Mouse (Mus musculus): ENCODE measurements around the gene Fam172a. TPM values are rescaled to one million over a fixed set of nuclear protein-coding genes. Genes with fewer than 3 reads are reported as not detected.

The Fam172a gene
- total and polyA plus RNA-seq, 2 experiments, result 2.9 to 9.6 TPM

- TF ChIP-seq CTCF (IDR thresholded peaks at IDR 0.05; ENCODE audit: low read depth, low read length) (no peak), POLR2A (IDR thresholded peaks at IDR 0.05; ENCODE audit: extremely low read depth, insufficient read depth, low read length) (no peak)
- 15% methylated on average over 13 of the region's 13 CpGs for WGBS
- H3K27me3 ChIP-seq (ENCODE audit: control insufficient read depth, insufficient read depth, low read length), result peaks cover 16% of the 10 kb centered on the region
- no peaks in the 10 kb centered on the region for H3K79me2 ChIP-seq (ENCODE audit: control insufficient read depth, insufficient read depth, low read length)
- no peak overlapping the region for H3K9ac ChIP-seq (ENCODE audit: low read depth, low read length)
- no peaks in the 10 kb centered on the region for H3K36me3 ChIP-seq (ENCODE audit: control insufficient read depth, insufficient read depth, low read length)
- no peaks in the 10 kb centered on the region for H3K4me1 ChIP-seq (ENCODE audit: control insufficient read depth, insufficient read depth, low read length)
- no peak overlapping the region for H3K27ac ChIP-seq (replicated peaks; ENCODE audit: insufficient read depth, low read depth, low read length)
- DNase-seq (ENCODE audit: extremely low read depth, low read depth, low spot score), result no peak
- H3K4me3 ChIP-seq (ENCODE audit: insufficient read depth, low read depth, low read length), result no peak overlapping the region
Observed at GRCm38 (mm10) chr13:78210748-78211089, 508.9 kb downstream of the Fam172a start.

GRCm38 (mm10) chr13:78211231-78212010 lies 509.6 kb downstream of the Fam172a start:
- DNase-seq (ENCODE audit: extremely low read depth, low read depth, low spot score), result no peak
- 24% methylated on average over 14 of the region's 14 CpGs for WGBS
- Histone ChIP-seq H3K27ac (replicated peaks; ENCODE audit: insufficient read depth, low read depth, low read length) (no peak overlapping the region), H3K79me2 (ENCODE audit: control insufficient read depth, insufficient read depth, low read length) (no peaks in the 10 kb centered on the region), H3K9ac (ENCODE audit: low read depth, low read length) (no peak overlapping the region), H3K4me1 (ENCODE audit: control insufficient read depth, insufficient read depth, low read length) (no peaks in the 10 kb centered on the region), H3K27me3 (ENCODE audit: control insufficient read depth, insufficient read depth, low read length) (peaks cover 16% of the 10 kb centered on the region), H3K4me3 (ENCODE audit: insufficient read depth, low read depth, low read length) (no peak overlapping the region), H3K36me3 (ENCODE audit: control insufficient read depth, insufficient read depth, low read length) (no peaks in the 10 kb centered on the region)
- TF ChIP-seq CTCF (IDR thresholded peaks at IDR 0.05; ENCODE audit: low read depth, low read length), result no peak
- TF ChIP-seq POLR2A (IDR thresholded peaks at IDR 0.05; ENCODE audit: extremely low read depth, insufficient read depth, low read length), result no peak

GRCm38 (mm10) chr13:78212111-78212510 lies 510.3 kb downstream of the Fam172a start:
- no peak overlapping the region for H3K27ac ChIP-seq (replicated peaks; ENCODE audit: insufficient read depth, low read depth, low read length)
- no peak overlapping the region for H3K9ac ChIP-seq (ENCODE audit: low read depth, low read length)
- no peak for TF ChIP-seq POLR2A (IDR thresholded peaks at IDR 0.05; ENCODE audit: extremely low read depth, insufficient read depth, low read length)
- no peak for TF ChIP-seq CTCF (IDR thresholded peaks at IDR 0.05; ENCODE audit: low read depth, low read length)
- 34% methylated on average over 15 of the region's 15 CpGs for WGBS
- H3K79me2 ChIP-seq (ENCODE audit: control insufficient read depth, insufficient read depth, low read length), result no peaks in the 10 kb centered on the region
- DNase-seq (ENCODE audit: extremely low read depth, low read depth, low spot score), result no peak
- H3K27me3 ChIP-seq (ENCODE audit: control insufficient read depth, insufficient read depth, low read length), result peaks cover 16% of the 10 kb centered on the region
- no peaks in the 10 kb centered on the region for H3K4me1 ChIP-seq (ENCODE audit: control insufficient read depth, insufficient read depth, low read length)
- no peak overlapping the region for H3K4me3 ChIP-seq (ENCODE audit: insufficient read depth, low read depth, low read length)
- no peaks in the 10 kb centered on the region for H3K36me3 ChIP-seq (ENCODE audit: control insufficient read depth, insufficient read depth, low read length)

- Histone ChIP-seq H3K79me2 (ENCODE audit: control insufficient read depth, insufficient read depth, low read length) (no peaks in the 10 kb centered on the region), H3K27ac (replicated peaks; ENCODE audit: insufficient read depth, low read depth, low read length) (no peak overlapping the region), H3K4me1 (ENCODE audit: control insufficient read depth, insufficient read depth, low read length) (no peaks in the 10 kb centered on the region), H3K4me3 (ENCODE audit: insufficient read depth, low read depth, low read length) (no peak overlapping the region), H3K9ac (ENCODE audit: low read depth, low read length) (no peak overlapping the region), H3K36me3 (ENCODE audit: control insufficient read depth, insufficient read depth, low read length) (no peaks in the 10 kb centered on the region), H3K27me3 (ENCODE audit: control insufficient read depth, insufficient read depth, low read length) (peaks cover 13% of the 10 kb centered on the region)
- DNase-seq (ENCODE audit: extremely low read depth, low read depth, low spot score), result no peak
- no peak for TF ChIP-seq POLR2A (IDR thresholded peaks at IDR 0.05; ENCODE audit: extremely low read depth, insufficient read depth, low read length)
- 53% methylated on average over 2 of the region's 2 CpGs for WGBS
Observed at GRCm38 (mm10) chr13:78213155-78213554, 511.3 kb downstream of the Fam172a start.

- H3K4me1 ChIP-seq (ENCODE audit: control insufficient read depth, insufficient read depth, low read length), result no peaks in the 10 kb centered on the region
- WGBS, result 47% methylated on average over 2 of the region's 2 CpGs
- H3K36me3 ChIP-seq (ENCODE audit: control insufficient read depth, insufficient read depth, low read length), result no peaks in the 10 kb centered on the region
- peaks cover 13% of the 10 kb centered on the region for H3K27me3 ChIP-seq (ENCODE audit: control insufficient read depth, insufficient read depth, low read length)
- no peaks in the 10 kb centered on the region for H3K79me2 ChIP-seq (ENCODE audit: control insufficient read depth, insufficient read depth, low read length)
- H3K9ac ChIP-seq (ENCODE audit: low read depth, low read length), result no peak overlapping the region
- no peak overlapping the region for H3K4me3 ChIP-seq (ENCODE audit: insufficient read depth, low read depth, low read length)
- no peak for TF ChIP-seq POLR2A (IDR thresholded peaks at IDR 0.05; ENCODE audit: extremely low read depth, insufficient read depth, low read length)
- TF ChIP-seq CTCF (IDR thresholded peaks at IDR 0.05; ENCODE audit: low read depth, low read length), result no peak
- no peak overlapping the region for H3K27ac ChIP-seq (replicated peaks; ENCODE audit: insufficient read depth, low read depth, low read length)
- no peak for DNase-seq (ENCODE audit: extremely low read depth, low read depth, low spot score)
Observed at GRCm38 (mm10) chr13:78215223-78215622, 513.4 kb downstream of the Fam172a start.

All from liver, adult 2 months (tissue).